Mouse (Mus musculus) small intestine, adult 2 months (tissue): Measurements from ENCODE around the gene L1td1.

Experiments
- CTCF ChIP-seq: fragments of 200-500 bp; IDR thresholded peaks from 2 replicates; pipeline ENCODE4 v1.5.1; 2012; ENCODE audit warnings: low read depth, mild to moderate bottlenecking, control low read depth, inconsistent platforms, low read length, moderate library complexity, mixed read lengths; ENCODE audit not compliant: insufficient replicate concordance, insufficient read length; ENCODE audit errors: extremely low read depth
- POLR2A ChIP-seq: fragments of 200-500 bp; IDR thresholded peaks from 2 replicates; pipeline ENCODE4 v1.6.1; 2012; ENCODE audit warnings: low read depth, mild to moderate bottlenecking, control low read depth, inconsistent platforms, low read length, moderate library complexity

- TF ChIP-seq CTCF (no peak), POLR2A (no peak)
These were observed 40.9 kb downstream of the L1td1 start for GRCm38 (mm10) chr4:98767134-98768133.
